11 mouse cellular contexts compared by ENCODE assay signal in genomic region chr1:150251422-150251821, GRCm38 (mm10).
"Had no signal": no experiment of that assay in that cellular context is flagged by ENCODE, and none has a peak within 500 bp of the region (broad histone marks: within the 10 kb centered on the region; RNA-seq: fewer than 3 reads in every experiment).

No protein-coding gene starts in this region.

- H3K4me2 ChIP-seq: kidney, embryonic 15.5 days; neural tube, embryonic 15.5 days had no signal

- H3K36me3 ChIP-seq: kidney, embryonic 15.5 days; midbrain, embryonic 10.5 days; neural tube, embryonic 15.5 days had no signal

- DNase-seq: kidney, postnatal 14 days; lung, adult 18-20 months; lung, postnatal 36 days; midbrain, embryonic 14.5 days; thymus, postnatal 14 days had no signal

- H3K9ac ChIP-seq: kidney, embryonic 15.5 days; liver, embryonic 14.5 days; neural tube, embryonic 15.5 days had no signal

- H3K9me3 ChIP-seq: kidney, embryonic 15.5 days; midbrain, embryonic 10.5 days; neural tube, embryonic 15.5 days had no signal

- H3K4me3 ChIP-seq: kidney, embryonic 15.5 days; midbrain, embryonic 10.5 days; myocyte; neural tube, embryonic 15.5 days had no signal

- H3K27ac ChIP-seq: kidney, embryonic 15.5 days; liver, embryonic 14.5 days; midbrain, embryonic 10.5 days; neural tube, embryonic 15.5 days; stomach, postnatal 0 days had no signal

- H3K4me1 ChIP-seq: kidney, embryonic 15.5 days; midbrain, embryonic 10.5 days; neural tube, embryonic 15.5 days had no signal

- H3K27me3 ChIP-seq: kidney, embryonic 15.5 days; neural tube, embryonic 15.5 days had no signal
